Mouse (Mus musculus) heart, postnatal 0 days (tissue): ENCODE measurements around the gene Pkig.

Experiments
- CTCF ChIP-seq: IDR thresholded peaks from 2 replicates; pipeline ENCODE4 v1.5.1; 2016; ENCODE audit warnings: antibody characterized with exemption, control low read depth, low read depth
- EP300 ChIP-seq: IDR thresholded peaks from 2 replicates; pipeline ENCODE4 v1.6.1; 2016; ENCODE audit warnings: antibody characterized with exemption, low read depth

DNA sequence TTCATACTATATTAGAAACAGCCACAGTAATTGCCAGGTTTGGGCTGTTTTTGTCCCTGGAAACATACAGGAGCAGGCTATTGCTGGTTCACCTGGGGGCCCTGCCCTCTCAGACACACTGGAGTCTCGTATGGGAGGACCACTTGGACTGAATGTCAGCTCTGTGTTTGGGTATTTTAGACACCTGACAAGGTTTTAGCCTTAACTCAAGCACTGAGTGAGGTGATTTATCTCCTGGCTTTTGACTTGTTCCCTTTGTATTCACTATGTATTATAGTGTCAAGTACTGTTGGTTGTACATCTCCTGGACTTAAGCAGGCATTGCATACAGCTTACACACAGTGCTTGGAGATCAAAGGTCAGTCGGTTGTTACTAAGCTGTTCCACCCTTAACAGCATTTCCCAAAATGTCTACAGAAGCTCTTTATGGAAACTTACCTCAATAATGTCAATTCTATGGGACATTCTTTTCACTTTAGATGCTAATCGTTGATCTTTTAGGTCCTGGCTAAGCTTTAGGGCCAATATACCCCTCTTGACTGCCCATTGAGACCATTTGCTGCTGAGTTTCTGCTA, 41.4 kb upstream of the Pkig start:
- no peak for TF ChIP-seq CTCF
- no peak for TF ChIP-seq EP300
